Comparison of ENCODE assay signal across 8 mouse cellular contexts in the genomic region with DNA sequence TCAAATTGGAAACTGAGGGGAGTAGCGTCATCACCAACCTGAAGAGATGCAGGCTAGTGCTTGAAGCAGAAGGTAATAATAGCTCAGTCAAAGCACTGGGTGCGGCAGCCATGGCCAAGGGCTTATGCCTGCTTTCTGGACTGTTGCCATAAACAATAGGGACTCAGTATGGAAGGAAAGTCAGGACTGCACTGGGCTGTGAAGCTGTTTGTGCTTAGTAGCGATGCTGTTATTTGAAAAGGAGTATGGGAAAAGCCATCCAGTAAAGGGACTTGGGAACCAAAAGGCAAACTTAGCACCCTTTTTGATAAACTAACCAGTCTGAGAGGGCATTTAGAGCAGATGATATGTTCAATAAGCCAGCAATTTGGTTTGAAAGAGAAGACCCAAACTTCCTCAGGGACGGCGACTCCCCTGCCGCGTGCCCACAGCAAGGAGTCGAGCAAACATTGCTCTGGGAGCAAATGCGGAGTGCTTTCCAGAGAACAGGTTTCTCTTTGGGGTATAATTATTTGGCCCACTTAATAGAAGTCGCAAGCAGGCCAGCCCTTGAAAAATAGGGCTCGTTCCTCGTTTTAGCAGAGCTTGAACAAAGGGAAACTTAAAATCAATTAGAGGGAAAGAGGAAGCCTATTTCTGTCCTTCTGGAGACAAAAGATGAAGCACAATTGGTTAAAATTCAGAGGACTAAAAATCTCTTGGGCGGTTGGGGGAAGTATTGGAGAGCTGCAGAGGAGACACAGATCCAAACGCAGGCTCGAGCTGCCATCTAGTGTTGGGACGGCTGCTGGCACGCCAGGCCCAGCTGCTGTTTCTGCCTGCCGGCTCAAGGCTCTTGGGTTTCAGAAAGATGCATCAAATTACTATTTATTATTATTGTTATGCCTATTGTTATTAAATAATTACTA.
DNase-seq lines count a peak whose midpoint lies in the region; ATAC-seq and TF ChIP-seq lines count a peak whose summit lies in the region.

No protein-coding gene starts in this region.

- H3K27me3 ChIP-seq in embryonic facial prominence, embryonic 14.5 days (replicated peaks; ENCODE audit: control insufficient read depth, insufficient read depth, low read length) = no peaks in the 10 kb centered on the region
- no peaks in the 10 kb centered on the region for H3K27me3 ChIP-seq in heart, embryonic 10.5 days (ENCODE audit: insufficient read depth, poor library complexity, severe bottlenecking)
- no peaks in the 10 kb centered on the region for H3K27me3 ChIP-seq in kidney, embryonic 14.5 days (ENCODE audit: control insufficient read depth, insufficient read depth, low read length)
- H3K27me3 ChIP-seq in limb, embryonic 14.5 days (ENCODE audit: control insufficient read depth, insufficient read depth, low read length) = no peaks in the 10 kb centered on the region

- H3K4me1 ChIP-seq in embryonic facial prominence, embryonic 14.5 days (ENCODE audit: control insufficient read depth, insufficient read depth, low read length) = peaks cover 7% of the 10 kb centered on the region; the same call in 1 of the 2 replicates
- peaks cover 6% of the 10 kb centered on the region; the same call in 1 of the 2 replicates for H3K4me1 ChIP-seq in heart, embryonic 10.5 days
- peaks cover 16% of the 10 kb centered on the region for H3K4me1 ChIP-seq in kidney, embryonic 14.5 days (ENCODE audit: control insufficient read depth, insufficient read depth, low read length)
- peaks cover 8% of the 10 kb centered on the region; the same call in 1 of the 2 replicates for H3K4me1 ChIP-seq in limb, embryonic 14.5 days (ENCODE audit: control insufficient read depth, insufficient read depth, low read length)

- peak overlapping the region; percentile 27 for H3K4me3 ChIP-seq in embryonic facial prominence, embryonic 14.5 days (ENCODE audit: low read depth, low read length)
- H3K4me3 ChIP-seq in heart, embryonic 10.5 days = 0 out of 2 replicates have a peak overlapping the region, but pooled peaks have one; percentile 18
- H3K4me3 ChIP-seq in kidney, embryonic 14.5 days (ENCODE audit: low read length) = no peak overlapping the region
- no peak overlapping the region; the same call in 1 of the 2 replicates for H3K4me3 ChIP-seq in limb, embryonic 14.5 days (replicated peaks; ENCODE audit: low read length)

- TF ChIP-seq POLR2A in limb, embryonic 14.5 days (IDR thresholded peaks at IDR 0.05; ENCODE audit: borderline replicate concordance, extremely low read depth, insufficient read depth, insufficient read length) = no peak

- peak; percentile 37 to 40 for DNase-seq in B cell, adult 2 months
- peak; percentile 29 to 33 for DNase-seq in adrenal gland, postnatal 4 days (ENCODE audit: low spot score in 2 of 2)
- DNase-seq in embryonic facial prominence, embryonic 14.5 days (ENCODE audit: low spot score) = peak; percentile 90
- DNase-seq in heart, embryonic 10.5 days (ENCODE audit: low spot score) = peak; percentile 77
- peak; percentile 83 for DNase-seq in limb, embryonic 14.5 days (ENCODE audit: low spot score)
- DNase-seq in neural tube, embryonic 10.5 days (ENCODE audit: extremely low spot score, low spot score) = peak; percentile 74
- DNase-seq in testis, postnatal 14 days (ENCODE audit: low spot score) = peak; percentile 45

- WGBS in embryonic facial prominence, embryonic 14.5 days = 14% methylated on average over 18 of the region's 18 CpGs
- 24% methylated on average over 18 of the region's 18 CpGs for WGBS in heart, embryonic 10.5 days
- WGBS in kidney, embryonic 14.5 days = 22% methylated on average over 18 of the region's 18 CpGs
- 20% methylated on average over 18 of the region's 18 CpGs for WGBS in limb, embryonic 14.5 days

- H3K9ac ChIP-seq in embryonic facial prominence, embryonic 14.5 days (ENCODE audit: low read depth, low read length) = peak overlapping the region; percentile 48; the same call in 1 of the 2 replicates
- H3K9ac ChIP-seq in kidney, embryonic 14.5 days (ENCODE audit: low read depth, low read length) = 0 out of 2 replicates have a peak overlapping the region, but pooled peaks have one; percentile 18
- no peak overlapping the region for H3K9ac ChIP-seq in limb, embryonic 14.5 days (ENCODE audit: low read depth, low read length, severe bottlenecking)

- no peaks in the 10 kb centered on the region for H3K9me3 ChIP-seq in embryonic facial prominence, embryonic 14.5 days (ENCODE audit: control insufficient read depth, low read length)
- H3K9me3 ChIP-seq in heart, embryonic 10.5 days = no peaks in the 10 kb centered on the region
- no peaks in the 10 kb centered on the region for H3K9me3 ChIP-seq in kidney, embryonic 14.5 days (ENCODE audit: control insufficient read depth, low read length)
- no peaks in the 10 kb centered on the region for H3K9me3 ChIP-seq in limb, embryonic 14.5 days (ENCODE audit: control insufficient read depth, low read length)

- 0 out of 2 replicates have a peak overlapping the region, but pooled peaks have one; percentile 29 for H3K27ac ChIP-seq in embryonic facial prominence, embryonic 14.5 days (replicated peaks; ENCODE audit: low read depth, low read length)
- H3K27ac ChIP-seq in heart, embryonic 10.5 days = 0 out of 2 replicates have a peak overlapping the region, but pooled peaks have one; percentile 49
- H3K27ac ChIP-seq in kidney, embryonic 14.5 days (ENCODE audit: low read depth, low read length) = peak overlapping the region; percentile 39; the same call in 1 of the 2 replicates
- H3K27ac ChIP-seq in limb, embryonic 14.5 days (replicated peaks; ENCODE audit: low read depth, low read length) = no peak overlapping the region

- ATAC-seq in embryonic facial prominence, embryonic 14.5 days (ENCODE audit: low read depth) = peak; percentile 90
- peak; percentile 81 for ATAC-seq in kidney, embryonic 14.5 days (ENCODE audit: low FRiP score, low TSS enrichment)
- ATAC-seq in limb, embryonic 14.5 days (ENCODE audit: low FRiP score, low read depth) = peak; percentile 84; the same call in 1 of the 2 replicates

- peak overlapping the region; percentile 55 for H3K4me2 ChIP-seq in embryonic facial prominence, embryonic 14.5 days (ENCODE audit: low read depth, low read length)
- H3K4me2 ChIP-seq in kidney, embryonic 14.5 days (replicated peaks; ENCODE audit: low read depth, low read length) = peak overlapping the region; percentile 24; the same call in 1 of the 2 replicates
- H3K4me2 ChIP-seq in limb, embryonic 14.5 days (replicated peaks; ENCODE audit: low read depth, low read length, severe bottlenecking) = peak overlapping the region; percentile 51

- H3K36me3 ChIP-seq in embryonic facial prominence, embryonic 14.5 days (ENCODE audit: control insufficient read depth, insufficient read depth, low read length) = no peaks in the 10 kb centered on the region
- H3K36me3 ChIP-seq in heart, embryonic 10.5 days = no peaks in the 10 kb centered on the region
- no peaks in the 10 kb centered on the region for H3K36me3 ChIP-seq in kidney, embryonic 14.5 days (ENCODE audit: control insufficient read depth, insufficient read depth, low read length)
- no peaks in the 10 kb centered on the region for H3K36me3 ChIP-seq in limb, embryonic 14.5 days (ENCODE audit: control insufficient read depth, insufficient read depth, low read length)

Comparison
In these comparisons a context has a peak if more than half of its experiments do, and no peak if none do; other contexts are left out.
1. DNase-seq: peak in every context shown above with its lines; median percentile 90 in embryonic facial prominence, embryonic 14.5 days; 83 in limb, embryonic 14.5 days; 77 in heart, embryonic 10.5 days; 74 in neural tube, embryonic 10.5 days; 45 in testis, postnatal 14 days; 38 in B cell, adult 2 months; 31 in adrenal gland, postnatal 4 days.
2. H3K4me3 ChIP-seq: peak in embryonic facial prominence, embryonic 14.5 days (single experiment) and heart, embryonic 10.5 days (single experiment); none in kidney, embryonic 14.5 days (single experiment) and limb, embryonic 14.5 days (single experiment).
3. Peak in every context shown above with its lines, with median percentiles within 50 percentile points of each other: ATAC-seq and H3K4me2 ChIP-seq.